Mouse (Mus musculus) liver, embryonic 15.5 days (tissue): ENCODE measurements at regions not wholly inside any gene's neighbourhood (a gene's known extent, or its start where the extent isn't known, plus 50 kb on each side); places are given as distances from the start of the nearest gene placed in this dataset.

Source experiments
- ATAC-seq: fragments of 200-750 bp; cut with Nextera tagmentation; 2 replicates; pipeline ENCODE4 v1.8.0; 2017; ENCODE audit warnings: moderate number of reproducible peaks, mild to moderate bottlenecking, moderate library complexity; ENCODE audit not compliant: insufficient read depth
- H3K27ac ChIP-seq: fragments of 300-500 bp; sonication (generic); replicated peaks from 2 replicates; pipeline ENCODE4 v1.5.1; 2015; ENCODE audit warnings: mild to moderate bottlenecking, inconsistent platforms
- H3K27me3 ChIP-seq: fragments of 300-500 bp; sonication (generic); 2 replicates; pipeline ENCODE4 v1.6.1; 2015; ENCODE audit warnings: mild to moderate bottlenecking, inconsistent platforms
- H3K36me3 ChIP-seq: fragments of 300-500 bp; sonication (generic); replicated peaks from 2 replicates; pipeline ENCODE4 v1.6.1; 2015; ENCODE audit warnings: moderate library complexity, mild to moderate bottlenecking, inconsistent platforms
- H3K4me1 ChIP-seq: fragments of 300-500 bp; sonication (generic); replicated peaks from 2 replicates; pipeline ENCODE4 v1.6.1; 2015; ENCODE audit warnings: inconsistent platforms
- H3K4me2 ChIP-seq: fragments of 300-500 bp; sonication (generic); 2 replicates; pipeline ENCODE4 v1.6.1; 2015; ENCODE audit warnings: moderate library complexity, mild to moderate bottlenecking, inconsistent platforms
- H3K4me3 ChIP-seq: fragments of 300-500 bp; sonication (generic); replicated peaks from 2 replicates; pipeline ENCODE4 v1.5.1; 2015; ENCODE audit warnings: mild to moderate bottlenecking, inconsistent platforms
- H3K9ac ChIP-seq: fragments of 300-500 bp; sonication (generic); 2 replicates; pipeline ENCODE4 v1.6.1; 2015; ENCODE audit warnings: moderate library complexity, mild to moderate bottlenecking, inconsistent platforms
- H3K9me3 ChIP-seq: fragments of 300-500 bp; sonication (generic); replicated peaks from 2 replicates; pipeline ENCODE4 v1.6.1; 2016; ENCODE audit warnings: inconsistent platforms
- WGBS: fragments of 180-500 bp; shearing (Covaris S2); methylation state at CpG from one replicate; pipeline ENCODE4 v1.1.7; 2015; ENCODE audit warnings: mixed read lengths; ENCODE audit not compliant: insufficient replicate concordance; 5-methylcytosine and 5-hydroxymethylcytosine counted together

DNA sequence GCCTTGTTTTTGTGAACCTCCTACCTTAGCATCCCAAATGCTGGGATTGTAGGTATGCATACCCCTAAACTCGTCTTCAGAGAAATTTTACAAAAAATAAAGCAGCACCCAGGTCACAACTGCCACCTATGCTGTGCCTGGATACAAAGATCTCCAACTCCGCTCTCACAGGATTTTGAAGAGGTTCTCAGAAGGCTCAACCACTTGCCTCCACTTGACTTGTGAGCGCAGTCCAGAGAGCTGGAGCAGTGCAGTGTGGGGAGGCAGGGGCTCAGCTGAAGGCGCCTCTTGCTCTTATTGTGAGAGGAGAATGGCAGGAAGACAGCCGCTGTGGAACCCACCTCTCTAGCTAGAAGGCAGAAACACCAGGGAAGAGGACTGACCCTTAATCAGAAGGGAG is 182.9 kb downstream of the Rap2a start:
- no peak overlapping the region for H3K9ac ChIP-seq
- 44% methylated on average over 5 of the region's 5 CpGs for WGBS

DNA sequence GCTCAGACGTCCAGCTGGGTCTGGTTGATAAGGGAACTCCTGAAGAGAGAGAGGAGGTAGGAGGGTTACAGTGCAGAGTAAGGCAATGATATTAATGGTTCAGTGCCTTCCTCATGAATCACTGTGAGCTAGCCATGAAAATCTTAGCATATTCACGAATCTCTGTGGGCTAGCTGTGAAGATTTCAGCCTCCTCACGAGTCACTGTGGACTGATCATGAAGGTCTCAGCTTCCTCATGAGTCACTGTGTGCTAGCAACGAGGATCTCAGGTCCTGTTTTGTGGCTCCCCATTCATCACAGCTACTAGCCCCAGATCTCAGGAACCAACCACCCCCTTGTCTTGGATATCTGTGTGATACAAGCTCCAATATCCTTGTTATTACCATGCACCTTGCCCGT is 191.4 kb downstream of the Rap2a start:
- 31% methylated on average over 5 of the region's 5 CpGs for WGBS
- Histone ChIP-seq H3K36me3 (no peaks in the 10 kb centered on the region), H3K4me1 (no peaks in the 10 kb centered on the region), H3K4me3 (no peak overlapping the region), H3K27me3 (no peaks in the 10 kb centered on the region), H3K9ac (no peak overlapping the region), H3K27ac (no peak overlapping the region), H3K9me3 (no peaks in the 10 kb centered on the region), H3K4me2 (no peak overlapping the region)
- ATAC-seq: no peak

More for the DNA sequence above, 182.9 kb downstream of the Rap2a start:
- H3K4me3 ChIP-seq: no peak overlapping the region
- H3K4me2 ChIP-seq: no peak overlapping the region
- H3K27ac ChIP-seq: no peak overlapping the region
- no peak for ATAC-seq
- no peaks in the 10 kb centered on the region for H3K9me3 ChIP-seq
- H3K36me3 ChIP-seq: no peaks in the 10 kb centered on the region
- H3K27me3 ChIP-seq: no peaks in the 10 kb centered on the region
- H3K4me1 ChIP-seq: no peaks in the 10 kb centered on the region

GRCm38 (mm10) chr14:120675752-120676151 is 197.5 kb downstream of the Rap2a start:
- H3K4me3 ChIP-seq: no peak overlapping the region
- 40% methylated on average over 2 of the region's 2 CpGs for WGBS
- H3K9me3 ChIP-seq: no peaks in the 10 kb centered on the region
- H3K9ac ChIP-seq: no peak overlapping the region
- ATAC-seq: no peak
- H3K4me2 ChIP-seq: no peak overlapping the region
- H3K27ac ChIP-seq: no peak overlapping the region
- no peaks in the 10 kb centered on the region for H3K27me3 ChIP-seq
- H3K4me1 ChIP-seq: no peaks in the 10 kb centered on the region
- H3K36me3 ChIP-seq: no peaks in the 10 kb centered on the region

DNA sequence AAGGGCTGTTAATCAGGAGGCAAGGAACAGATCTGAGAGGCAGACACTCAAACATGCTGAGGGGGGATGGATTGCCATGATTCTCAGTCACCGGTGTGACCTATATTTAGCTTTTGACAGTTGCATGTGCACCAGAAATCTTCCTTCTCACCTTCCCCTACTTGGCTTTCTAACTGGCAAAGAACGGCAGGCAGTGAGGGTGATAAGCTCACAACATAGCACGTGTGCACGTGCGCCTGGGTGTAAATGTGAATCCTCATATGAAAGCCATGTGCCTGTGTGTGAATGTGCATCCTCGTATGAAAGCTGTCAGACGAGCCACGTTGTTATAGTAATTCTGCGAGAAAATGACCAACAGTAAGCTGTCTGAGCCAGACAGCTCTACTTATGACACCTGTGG is 200.3 kb downstream of the Rap2a start:
- H3K27ac ChIP-seq: no peak overlapping the region
- H3K36me3 ChIP-seq: no peaks in the 10 kb centered on the region
- no peaks in the 10 kb centered on the region for H3K9me3 ChIP-seq
- 57% methylated on average over 9 of the region's 9 CpGs for WGBS
- H3K9ac ChIP-seq: no peak overlapping the region
- ATAC-seq: no peak
- no peaks in the 10 kb centered on the region for H3K4me1 ChIP-seq
- H3K27me3 ChIP-seq: no peaks in the 10 kb centered on the region
- no peak overlapping the region for H3K4me3 ChIP-seq
- no peak overlapping the region for H3K4me2 ChIP-seq

DNA sequence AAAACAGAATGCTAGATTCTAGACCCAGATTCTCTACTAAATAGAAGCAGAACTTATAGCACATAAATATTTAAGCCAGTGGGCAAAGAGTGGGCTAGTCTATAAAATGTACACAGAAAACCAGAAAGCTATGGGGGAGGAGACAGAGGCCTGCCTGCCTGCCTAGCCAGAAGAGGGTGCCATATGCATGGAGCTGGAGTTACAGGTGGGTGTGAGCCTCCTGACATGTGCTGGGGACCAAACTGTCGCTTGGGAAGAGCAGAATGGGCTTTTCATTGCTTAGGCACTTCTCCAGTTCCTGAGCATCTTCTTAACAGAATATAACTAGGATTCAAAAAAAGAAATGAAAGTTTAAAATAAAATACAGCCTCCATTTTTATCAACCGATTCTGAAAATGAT is 200.8 kb downstream of the Rap2a start:
- Histone ChIP-seq H3K4me2 (no peak overlapping the region), H3K9me3 (no peaks in the 10 kb centered on the region), H3K4me3 (no peak overlapping the region), H3K36me3 (no peaks in the 10 kb centered on the region), H3K9ac (no peak overlapping the region), H3K27me3 (no peaks in the 10 kb centered on the region), H3K4me1 (no peaks in the 10 kb centered on the region), H3K27ac (no peak overlapping the region)
- ATAC-seq: no peak
- 63% methylated on average over 2 of the region's 2 CpGs for WGBS

- H3K9ac ChIP-seq: no peak overlapping the region
- no peak for ATAC-seq
- 72% methylated on average over 2 of the region's 2 CpGs for whole genome bisulfite sequencing
- no peaks in the 10 kb centered on the region for H3K4me1 ChIP-seq
- no peaks in the 10 kb centered on the region for H3K9me3 ChIP-seq
- H3K27ac ChIP-seq: no peak overlapping the region
- no peak overlapping the region for H3K4me2 ChIP-seq
- H3K36me3 ChIP-seq: no peaks in the 10 kb centered on the region
- H3K4me3 ChIP-seq: no peak overlapping the region
- H3K27me3 ChIP-seq: no peaks in the 10 kb centered on the region
Measured at GRCm38 (mm10) chr14:120680272-120680671, 202.0 kb downstream of the Rap2a start.

GRCm38 (mm10) chr14:120685263-120685662 is 207.0 kb downstream of the Rap2a start:
- H3K27me3 ChIP-seq: no peaks in the 10 kb centered on the region
- no peak overlapping the region for H3K4me2 ChIP-seq
- no peak overlapping the region for H3K4me3 ChIP-seq
- no peaks in the 10 kb centered on the region for H3K4me1 ChIP-seq
- no peak for ATAC-seq
- H3K36me3 ChIP-seq: no peaks in the 10 kb centered on the region
- no peaks in the 10 kb centered on the region for H3K9me3 ChIP-seq
- no peak overlapping the region for H3K27ac ChIP-seq
- H3K9ac ChIP-seq: no peak overlapping the region
- 66% methylated on average over 4 of the region's 4 CpGs for WGBS

- no peak overlapping the region for H3K27ac ChIP-seq
- ATAC-seq: no peak
- H3K27me3 ChIP-seq: no peaks in the 10 kb centered on the region
- no peak overlapping the region for H3K9ac ChIP-seq
- H3K9me3 ChIP-seq: no peaks in the 10 kb centered on the region
- no peak overlapping the region for H3K4me2 ChIP-seq
- WGBS: 57% methylated on average over 7 of the region's 7 CpGs
- no peaks in the 10 kb centered on the region for H3K36me3 ChIP-seq
- H3K4me3 ChIP-seq: no peak overlapping the region
- H3K4me1 ChIP-seq: no peaks in the 10 kb centered on the region
Measured at GRCm38 (mm10) chr14:120685877-120686276, 207.6 kb downstream of the Rap2a start.

DNA sequence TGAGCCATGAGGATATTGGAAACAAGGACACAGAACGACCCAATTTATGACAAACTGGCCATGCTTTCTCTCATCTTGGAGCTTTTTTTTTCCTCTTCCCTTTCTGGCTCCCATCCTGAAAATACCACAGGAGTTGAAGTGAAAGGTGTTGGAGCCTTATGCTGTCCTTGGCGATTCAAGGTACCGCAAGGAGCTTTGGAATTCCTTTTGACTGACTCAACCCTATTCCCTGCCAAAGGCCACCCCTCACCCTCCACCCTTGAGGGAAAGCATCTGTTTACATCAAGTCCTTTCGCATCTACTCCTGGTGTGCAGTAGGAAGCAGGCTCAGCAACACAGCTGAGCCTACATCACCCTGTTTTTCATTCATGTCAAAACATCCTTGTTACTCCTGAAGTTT is 208.5 kb downstream of the Rap2a start:
- no peak overlapping the region for H3K4me3 ChIP-seq
- no peaks in the 10 kb centered on the region for H3K9me3 ChIP-seq
- no peak overlapping the region for H3K9ac ChIP-seq
- no peaks in the 10 kb centered on the region for H3K4me1 ChIP-seq
- no peak for ATAC-seq
- 70% methylated on average over 4 of the region's 4 CpGs for WGBS
- no peak overlapping the region for H3K27ac ChIP-seq
- no peaks in the 10 kb centered on the region for H3K36me3 ChIP-seq
- H3K27me3 ChIP-seq: no peaks in the 10 kb centered on the region
- no peak overlapping the region for H3K4me2 ChIP-seq

GRCm38 (mm10) chr14:120699378-120699777 is 211.6 kb upstream of the Ipo5 start:
- ATAC-seq: no peak
- no peak overlapping the region for H3K4me3 ChIP-seq
- H3K4me1 ChIP-seq: no peaks in the 10 kb centered on the region
- H3K27ac ChIP-seq: no peak overlapping the region
- H3K27me3 ChIP-seq: no peaks in the 10 kb centered on the region
- no peaks in the 10 kb centered on the region for H3K36me3 ChIP-seq
- no peaks in the 10 kb centered on the region for H3K9me3 ChIP-seq
- no peak overlapping the region for H3K4me2 ChIP-seq
- no peak overlapping the region for H3K9ac ChIP-seq
- WGBS: 31% methylated on average over 4 of the region's 4 CpGs

DNA sequence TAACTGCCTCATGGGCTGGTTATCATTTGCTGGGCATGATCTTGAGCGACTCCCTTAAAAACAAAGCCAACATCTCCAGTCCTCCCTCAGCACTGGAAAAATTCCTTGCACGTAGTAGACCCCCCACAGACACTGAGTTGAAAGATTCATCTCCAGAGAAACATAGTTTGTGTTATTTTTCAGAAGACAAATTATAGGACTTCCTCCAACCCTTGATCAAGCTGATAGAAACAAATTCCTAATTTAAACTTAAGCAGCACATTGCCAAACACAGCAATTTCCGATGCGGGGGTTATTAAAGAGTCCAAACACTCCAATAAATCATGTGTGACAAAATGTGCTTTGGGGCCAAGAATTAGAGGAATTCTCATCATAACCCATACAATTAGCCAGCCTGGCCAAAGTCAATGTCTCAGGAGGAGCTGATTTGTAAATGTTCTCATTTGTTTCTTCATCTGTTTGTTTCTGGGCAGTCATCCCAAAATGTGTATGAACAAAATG is 205.7 kb upstream of the Ipo5 start:
- 62% methylated on average over 4 of the region's 4 CpGs for WGBS
- Histone ChIP-seq H3K27me3 (no peaks in the 10 kb centered on the region), H3K9ac (no peak overlapping the region), H3K4me1 (no peaks in the 10 kb centered on the region), H3K9me3 (no peaks in the 10 kb centered on the region), H3K36me3 (no peaks in the 10 kb centered on the region), H3K4me2 (no peak overlapping the region), H3K27ac (no peak overlapping the region), H3K4me3 (no peak overlapping the region)
- ATAC-seq: no peak

- 55% methylated on average over 4 of the region's 4 CpGs for WGBS
- no peak for ATAC-seq
- H3K4me2 ChIP-seq: no peak overlapping the region
- no peaks in the 10 kb centered on the region for H3K27me3 ChIP-seq
- H3K36me3 ChIP-seq: no peaks in the 10 kb centered on the region
- H3K4me1 ChIP-seq: no peaks in the 10 kb centered on the region
- no peak overlapping the region for H3K9ac ChIP-seq
- H3K27ac ChIP-seq: no peak overlapping the region
- H3K4me3 ChIP-seq: no peak overlapping the region
- no peaks in the 10 kb centered on the region for H3K9me3 ChIP-seq
Measured at GRCm38 (mm10) chr14:120710782-120711181, 200.2 kb upstream of the Ipo5 start.
